Mouse (Mus musculus) Patski (cell line): ENCODE measurements around the gene C2cd4d. TPM values are rescaled to one million over a fixed set of nuclear protein-coding genes. Genes with fewer than 3 reads are reported as not detected.

ENCODE experiments used
- ATAC-seq: fragments of 100-300 bp; one replicate; pipeline ENCODE4 v1.8.0; 2021
- CTCF ChIA-PET: fragments of 350-600 bp; sonication (Branson Sonifier 250); formaldehyde crosslinking; loops from one replicate; lab custom pipeline; 2022; ENCODE audit warnings: inconsistent platforms; lab: Charles Lee
- POLR2A ChIA-PET: fragments of 350-600 bp; sonication (Branson Sonifier 250); formaldehyde crosslinking; loops from one replicate; lab custom pipeline; 2022; ENCODE audit warnings: antibody characterized with exemption, inconsistent platforms; lab: Charles Lee
- DNase-seq: peaks from one replicate; pipeline ENCODE4 v3.0.0-alpha.2; 2011; ENCODE audit warnings: low read depth, low spot score
- H3K27me3 ChIP-seq: fragments of 371-371 bp; one replicate; pipeline ENCODE4 v1.5.1; 2021
- CTCF ChIP-seq: fragments of 100-300 bp; IDR thresholded peaks from one replicate; pipeline ENCODE4 v1.5.1; 2021
- in situ Hi-C: fragments of 300-500 bp; cut with MboI; formaldehyde crosslinking; loops from 3 replicates; pipeline ENCODE4 v1.11.1; 2018; ENCODE audit warnings: low pct_unique_long_range_greater_than_20kb, mixed read lengths
- polyA plus RNA-seq: library from polyadenylated mRNA; unstranded; gene quantifications from one replicate; pipeline ENCODE4 v1.2.3, GENCODE M21; 2021

The C2cd4d gene
- polyA plus RNA-seq, 1 experiment from 2014 or later, result not detected

DNA sequence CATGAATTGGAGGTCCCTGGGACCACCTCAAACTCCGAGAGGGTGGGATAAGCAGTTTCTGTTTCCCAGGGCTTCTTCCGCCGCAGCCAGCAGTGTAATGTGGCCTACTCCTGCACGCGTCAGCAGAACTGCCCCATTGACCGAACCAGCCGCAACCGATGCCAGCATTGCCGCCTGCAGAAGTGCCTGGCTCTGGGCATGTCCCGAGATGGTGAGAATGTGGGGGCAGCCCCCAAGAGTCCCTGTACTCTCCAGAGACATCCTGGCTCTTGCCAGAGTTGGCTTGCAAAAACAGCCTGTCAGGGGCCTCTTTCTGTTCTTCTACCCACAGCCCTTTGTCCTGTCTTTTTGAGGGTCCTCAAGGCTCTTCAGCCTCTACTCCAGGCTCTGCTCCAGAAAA, 25.2 kb downstream of the C2cd4d start:
- CTCF ChIA-PET, result no interaction called here

DNA sequence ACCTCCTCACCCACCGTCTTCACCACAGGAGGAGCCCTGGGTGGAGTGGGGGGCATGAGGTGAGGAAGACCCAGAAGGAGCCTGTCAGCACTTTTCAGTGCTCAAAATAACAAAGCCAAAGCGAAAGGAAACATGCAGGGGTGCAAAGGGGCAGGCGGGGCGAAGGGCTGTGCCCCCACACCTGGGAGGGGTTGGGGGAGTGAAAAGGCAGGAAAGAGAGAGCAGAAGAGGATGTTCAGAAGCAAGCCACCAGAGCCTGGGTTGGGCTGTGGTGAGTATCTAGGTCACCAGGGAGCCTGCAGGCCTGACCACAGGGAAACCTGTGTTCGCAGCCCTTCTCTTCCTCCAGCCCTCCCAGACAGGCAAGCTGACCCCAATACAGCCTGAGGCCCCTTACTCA, 25.8 kb downstream of the C2cd4d start:
- ATAC-seq, result no peak
- in situ Hi-C loops, result no loop called here
- no peak for TF ChIP-seq CTCF
- no peaks in the 10 kb centered on the region for H3K27me3 ChIP-seq
- ChIA-PET CTCF (interaction anchor here (0.9 kb wide), 1 partner anchor 11 kb away, joined by 3 read pairs; no protein-coding TSS in a partner anchor), POLR2A (no interaction called here)
- no peak for DNase-seq

More for the DNA sequence above, 25.2 kb downstream of the C2cd4d start:
- POLR2A ChIA-PET, result no interaction called here
- DNase-seq (no peak), ATAC-seq (no peak)
- H3K27me3 ChIP-seq, result no peaks in the 10 kb centered on the region
- no peak for TF ChIP-seq CTCF
- in situ Hi-C loops, result no loop called here

DNA sequence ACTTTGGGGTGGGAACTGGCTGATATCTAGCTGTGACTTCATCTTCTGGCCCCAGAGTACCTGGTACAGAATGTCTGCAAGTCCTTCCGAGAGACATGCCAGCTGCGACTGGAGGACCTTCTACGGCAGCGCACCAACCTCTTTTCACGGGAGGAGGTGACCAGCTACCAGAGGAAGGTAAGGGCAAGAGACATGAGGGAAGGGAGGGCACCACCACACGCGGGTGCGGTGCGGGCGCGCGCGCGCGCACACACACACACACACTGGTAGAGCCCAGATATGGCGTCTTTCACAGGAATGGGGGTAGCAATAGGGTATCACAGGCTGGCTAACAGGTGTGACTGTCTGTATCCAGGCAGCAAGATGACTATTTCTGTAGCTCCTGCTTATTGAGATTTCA, 27.2 kb downstream of the C2cd4d start:
- CTCF ChIA-PET, result interaction anchor here (3.4 kb wide), 1 partner anchor 7 kb away, joined by 15 read pairs; no protein-coding TSS in a partner anchor
- POLR2A ChIA-PET, result no interaction called here
- TF ChIP-seq CTCF, result no peak
- H3K27me3 ChIP-seq, result no peaks in the 10 kb centered on the region
- ATAC-seq (no peak), DNase-seq (no peak)
- in situ Hi-C loops, result no loop called here

DNA sequence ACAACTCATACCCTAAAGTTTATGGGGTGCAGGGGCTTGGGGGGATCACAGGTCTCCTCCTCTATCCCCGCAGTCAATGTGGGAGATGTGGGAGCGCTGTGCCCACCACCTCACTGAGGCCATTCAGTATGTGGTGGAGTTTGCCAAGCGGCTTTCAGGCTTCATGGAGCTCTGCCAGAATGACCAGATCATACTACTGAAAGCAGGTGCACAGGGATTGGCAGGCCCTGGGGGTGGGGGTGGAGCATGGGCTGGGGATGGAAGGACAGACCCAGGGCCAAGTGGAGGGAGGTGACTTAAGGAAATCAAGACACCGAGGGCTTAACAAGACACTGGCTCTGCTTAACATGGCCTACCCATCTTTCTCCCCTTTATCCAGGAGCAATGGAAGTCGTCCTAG, 28.8 kb downstream of the C2cd4d start:
- ChIA-PET POLR2A (no interaction called here), CTCF (interaction anchor here (1.2 to 3.4 kb wide), 6 partner anchors 9 to 66 kb away, joined by 3 to 15 read pairs (median 4); partner anchors contain the start of gene Tdrkh)
- H3K27me3 ChIP-seq, result peaks cover under 1% of the 10 kb centered on the region
- in situ Hi-C loops, result no loop called here
- TF ChIP-seq CTCF, result no peak
- no peak for ATAC-seq
- DNase-seq, result no peak

DNA sequence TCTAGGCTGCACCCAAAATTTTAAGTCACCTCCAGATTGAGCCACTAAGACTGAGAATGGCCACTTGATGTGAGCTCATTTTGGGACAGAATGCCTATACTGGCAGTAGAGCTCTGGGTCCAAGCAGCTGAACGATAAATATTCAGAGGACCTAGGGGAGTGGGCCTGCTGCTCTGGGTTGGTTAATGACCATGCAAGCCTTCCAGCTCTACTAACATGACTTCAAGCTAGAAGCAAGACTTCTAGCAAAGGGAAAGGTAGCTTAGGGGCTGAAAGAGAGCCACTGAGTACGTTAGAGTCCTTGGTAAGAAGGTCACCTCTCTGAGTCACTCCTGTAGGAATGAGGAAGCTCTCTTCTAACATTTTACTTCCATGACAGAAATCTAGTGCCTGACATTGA, 29.9 kb downstream of the C2cd4d start:
- no peak for DNase-seq
- no peak for ATAC-seq
- ChIA-PET POLR2A (interaction anchor here (0.8 kb wide), 1 partner anchor 68 kb away, joined by 3 read pairs; no protein-coding TSS in a partner anchor), CTCF (interaction anchor here (1.0 to 3.4 kb wide), 6 partner anchors 10 to 64 kb away, joined by 3 to 15 read pairs (median 4); partner anchors contain the start of gene Tdrkh)
- TF ChIP-seq CTCF, result no peak
- in situ Hi-C loops, result no loop called here
- peaks cover 5% of the 10 kb centered on the region for H3K27me3 ChIP-seq

DNA sequence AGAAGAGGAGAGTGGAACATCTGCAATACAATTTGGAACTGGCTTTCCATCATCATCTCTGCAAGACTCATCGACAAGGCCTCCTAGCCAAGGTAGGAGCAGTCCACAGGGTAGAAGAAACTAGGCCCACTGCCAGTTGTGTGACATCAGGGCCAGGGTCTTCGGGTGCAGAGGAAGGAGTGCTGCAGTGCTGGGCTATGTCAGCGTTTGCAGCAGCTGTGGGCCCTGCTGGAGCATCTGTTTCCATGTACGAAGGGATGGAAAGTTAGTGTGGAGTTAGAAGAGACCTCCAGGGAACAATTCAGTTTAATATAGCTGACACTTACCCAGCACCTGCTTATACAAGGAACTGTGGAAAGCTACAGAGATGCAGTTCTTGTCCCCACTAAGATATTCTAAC, 30.8 kb downstream of the C2cd4d start:
- POLR2A ChIA-PET, result no interaction called here
- no peak for DNase-seq
- peaks cover 8% of the 10 kb centered on the region for H3K27me3 ChIP-seq
- no peak for TF ChIP-seq CTCF
- CTCF ChIA-PET, result interaction anchor here (1.0 to 3.4 kb wide), 5 partner anchors 10 to 63 kb away, joined by 3 to 15 read pairs (median 4); no protein-coding TSS in a partner anchor
- no peak for ATAC-seq
- in situ Hi-C loops, result no loop called here

DNA sequence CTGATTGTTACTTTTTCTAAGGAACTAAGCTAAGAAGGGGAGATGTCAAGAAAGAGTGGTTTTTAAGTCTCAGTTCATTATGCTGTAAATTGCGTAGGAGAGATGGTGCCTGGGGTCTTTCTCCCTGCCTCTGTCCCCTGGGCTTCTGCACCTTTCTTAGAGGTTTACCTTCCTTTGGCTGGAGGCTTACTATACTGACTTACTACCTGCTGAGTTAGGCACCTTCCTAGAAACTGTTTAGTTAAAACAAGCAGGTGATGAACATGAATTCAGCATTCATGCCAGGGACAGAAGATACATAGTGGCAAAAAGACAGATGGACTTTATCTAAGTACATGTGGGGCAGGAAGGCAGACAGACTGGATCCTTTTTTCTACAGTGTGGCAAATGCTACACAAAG, 34.1 kb downstream of the C2cd4d start:
- POLR2A ChIA-PET, result no interaction called here
- in situ Hi-C loops, result no loop called here
- no peak for DNase-seq
- no peak for TF ChIP-seq CTCF
- CTCF ChIA-PET, result interaction anchor here (1.4 kb wide), 1 partner anchor 30 kb away, joined by 3 read pairs; no protein-coding TSS in a partner anchor
- peaks cover 28% of the 10 kb centered on the region for H3K27me3 ChIP-seq
- ATAC-seq, result no peak

DNA sequence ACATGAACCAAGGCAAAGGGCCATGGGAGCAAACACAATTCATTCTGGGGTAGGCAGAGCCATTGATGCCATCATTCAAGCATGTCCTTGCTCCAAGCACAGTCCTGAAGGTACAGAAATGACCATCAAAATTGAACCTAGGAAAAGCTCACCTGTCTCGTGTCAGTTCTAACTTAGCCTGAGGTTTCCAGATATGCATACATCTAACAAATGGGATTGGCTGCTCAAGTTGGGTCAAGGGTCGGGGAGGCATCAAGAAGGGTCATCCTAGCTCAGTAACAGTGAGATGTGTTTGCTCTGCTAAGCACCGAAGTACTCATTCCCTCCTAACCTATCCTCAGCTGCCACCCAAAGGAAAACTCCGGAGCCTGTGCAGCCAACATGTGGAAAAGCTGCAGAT, 34.6 kb downstream of the C2cd4d start:
- POLR2A ChIA-PET, result no interaction called here
- DNase-seq (no peak), ATAC-seq (no peak)
- CTCF ChIA-PET, result interaction anchor here (1.4 to 2.1 kb wide), 2 partner anchors 16 to 30 kb away, joined by 3 to 4 read pairs; partner anchors contain the start of gene Tdrkh
- in situ Hi-C loops, result no loop called here
- TF ChIP-seq CTCF, result no peak
- H3K27me3 ChIP-seq, result peaks cover 31% of the 10 kb centered on the region

DNA sequence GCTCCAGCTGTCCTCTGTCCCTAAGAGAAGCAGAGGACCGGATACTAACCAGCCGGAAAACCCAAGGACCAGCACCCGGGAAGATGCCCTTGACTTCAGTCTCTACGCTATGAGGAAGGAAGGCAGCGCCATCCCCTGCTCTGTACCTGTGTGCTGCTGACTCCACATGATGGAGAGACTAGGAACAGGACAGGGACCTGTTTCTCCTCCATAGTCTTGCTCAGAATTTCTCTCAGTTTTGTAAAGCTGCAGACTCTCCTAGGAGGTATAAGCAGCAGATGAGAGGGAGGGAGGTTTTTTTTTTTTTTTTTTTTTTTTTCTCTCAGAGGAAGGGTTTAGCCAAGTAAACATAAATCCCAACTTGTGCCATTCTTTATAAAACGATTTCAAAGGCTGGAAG, 36.0 kb downstream of the C2cd4d start, which contains the start of gene Lingo4:
Gene Lingo4 (plus strand): TSS at position 301 of the 400 bp plus-strand sequence.
- POLR2A ChIA-PET, result no interaction called here
- peaks cover 39% of the 10 kb centered on the region for H3K27me3 ChIP-seq
- TF ChIP-seq CTCF, result no peak
- no peak for ATAC-seq
- DNase-seq, result no peak
- in situ Hi-C loops, result no loop called here
- CTCF ChIA-PET, result interaction anchor here (2.1 kb wide), 1 partner anchor 14 kb away, joined by 4 read pairs; the partner anchor contains the start of gene Tdrkh

DNA sequence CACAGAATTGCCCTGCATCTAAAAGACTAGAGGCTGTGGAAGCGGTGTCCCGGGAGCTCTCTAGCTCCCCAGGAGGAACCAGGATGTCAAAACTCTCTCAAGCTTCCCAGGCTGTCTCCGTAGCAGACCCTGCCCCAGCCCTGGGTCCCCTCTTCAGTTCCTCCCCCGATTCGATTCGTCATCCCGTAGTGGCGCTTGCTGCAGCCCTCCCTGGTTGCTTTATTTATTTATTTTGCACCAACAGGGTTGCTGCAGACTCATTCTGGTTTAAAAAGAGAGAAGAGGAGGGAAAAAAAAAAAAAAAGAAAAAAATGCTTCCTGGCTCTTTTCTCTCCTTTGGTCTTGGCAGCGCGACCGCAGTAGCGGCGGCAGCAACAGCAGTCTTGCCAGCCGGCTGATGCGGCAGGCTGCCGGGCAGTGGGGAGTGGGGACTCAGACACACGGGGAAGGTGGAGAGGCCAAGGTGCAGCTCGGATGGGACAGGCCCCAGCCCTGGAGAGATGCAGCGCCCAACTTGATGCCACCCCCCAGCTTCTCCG, 36.8 kb downstream of the C2cd4d start:
- H3K27me3 ChIP-seq, result peaks cover 39% of the 10 kb centered on the region
- no peak for TF ChIP-seq CTCF
- CTCF ChIA-PET, result interaction anchor here (1.0 to 2.1 kb wide), 4 partner anchors 11 to 31 kb away, joined by 3 to 5 read pairs (median 4); partner anchors contain the start of gene Tdrkh
- ATAC-seq (no peak), DNase-seq (no peak)
- POLR2A ChIA-PET, result no interaction called here
- in situ Hi-C loops, result no loop called here

DNA sequence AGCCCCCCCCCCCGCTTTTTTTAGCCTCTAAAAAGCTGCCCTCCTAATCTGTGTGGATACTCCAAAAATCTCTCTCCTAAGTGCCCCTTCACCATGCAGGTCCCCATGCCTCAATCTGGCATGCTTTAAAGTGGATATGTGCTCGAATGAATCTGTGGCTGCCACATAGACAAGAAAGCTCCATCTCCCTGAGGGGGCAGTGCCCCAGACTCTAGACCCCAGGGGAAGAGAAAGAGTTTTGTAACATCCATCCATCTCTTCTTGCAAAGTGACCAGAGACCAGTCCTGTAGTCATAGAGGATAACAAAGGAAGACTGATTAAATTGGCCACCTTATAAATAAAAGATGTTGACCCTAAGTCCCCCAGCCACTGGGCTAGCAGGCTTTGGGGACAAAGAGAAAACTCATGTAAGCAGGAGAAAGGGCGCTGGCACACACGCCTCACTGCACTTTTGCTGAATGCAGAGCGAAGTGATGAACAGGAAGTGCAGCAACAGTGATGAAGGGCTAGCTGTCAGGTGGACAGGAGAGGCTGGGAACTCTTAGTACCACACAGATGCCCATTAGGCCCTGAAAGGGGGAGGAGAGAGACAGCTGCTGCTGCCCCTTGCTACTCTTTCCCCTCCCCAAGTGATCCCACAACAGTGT, 37.5 kb downstream of the C2cd4d start:
- ChIA-PET POLR2A (no interaction called here), CTCF (interaction anchor here (1.0 to 1.7 kb wide), 3 partner anchors 12 to 31 kb away, joined by 3 to 5 read pairs (median 3); no protein-coding TSS in a partner anchor)
- TF ChIP-seq CTCF, result no peak
- in situ Hi-C loops, result no loop called here
- no peak for DNase-seq
- no peak for ATAC-seq
- peaks cover 39% of the 10 kb centered on the region for H3K27me3 ChIP-seq
